Mouse (Mus musculus) thymus, postnatal 4 days (tissue): ENCODE measurements around the gene Clec16a.

Source experiments
- DNase-seq: peaks from one replicate; pipeline ENCODE4 v3.0.0; 2021

The Clec16a gene

GRCm38 (mm10) chr16:10652935-10653334 lies 107.8 kb downstream of the Clec16a start:
- no peak for DNase-seq

GRCm38 (mm10) chr16:10655236-10655635 lies 110.1 kb downstream of the Clec16a start:
- no peak for DNase-seq

- DNase-seq: no peak
Measured at GRCm38 (mm10) chr16:10655926-10656325, 110.8 kb downstream of the Clec16a start.

- DNase-seq: no peak
Measured at GRCm38 (mm10) chr16:10656461-10656860, 111.3 kb downstream of the Clec16a start.

- no peak for DNase-seq
Measured at GRCm38 (mm10) chr16:10656939-10657338, 111.8 kb downstream of the Clec16a start.

GRCm38 (mm10) chr16:10659211-10659610 lies 114.1 kb downstream of the Clec16a start:
- no peak for DNase-seq

GRCm38 (mm10) chr16:10660526-10660925 lies 115.4 kb downstream of the Clec16a start:
- no peak for DNase-seq

GRCm38 (mm10) chr16:10661385-10661784 lies 116.2 kb downstream of the Clec16a start:
- DNase-seq: no peak

GRCm38 (mm10) chr16:10663890-10664731 lies 119.0 kb downstream of the Clec16a start:
- DNase-seq: no peak

- peak; percentile 89 for DNase-seq
Measured at GRCm38 (mm10) chr16:10664921-10665894, 120.1 kb downstream of the Clec16a start.

- peak; percentile 73 for DNase-seq
Measured at GRCm38 (mm10) chr16:10666766-10667165, 121.6 kb downstream of the Clec16a start.

- peak; percentile 82 for DNase-seq
Measured at GRCm38 (mm10) chr16:10668453-10668852, 123.3 kb downstream of the Clec16a start.

- peak; percentile 54 for DNase-seq
Measured at GRCm38 (mm10) chr16:10668991-10669703, 124.0 kb downstream of the Clec16a start.

GRCm38 (mm10) chr16:10669936-10670335 lies 124.8 kb downstream of the Clec16a start:
- no peak for DNase-seq

GRCm38 (mm10) chr16:10672490-10672889 lies 127.4 kb downstream of the Clec16a start:
- DNase-seq: peak; percentile 58

- DNase-seq: no peak
Measured at GRCm38 (mm10) chr16:10674020-10674419, 128.9 kb downstream of the Clec16a start.

- DNase-seq: no peak
Measured at GRCm38 (mm10) chr16:10674957-10675356, 129.8 kb downstream of the Clec16a start.

GRCm38 (mm10) chr16:10675612-10676011 lies 130.5 kb downstream of the Clec16a start:
- no peak for DNase-seq

GRCm38 (mm10) chr16:10676461-10677066 lies 131.4 kb downstream of the Clec16a start:
- no peak for DNase-seq

GRCm38 (mm10) chr16:10682521-10682920 lies 137.4 kb downstream of the Clec16a start:
- peak; percentile 55 for DNase-seq

GRCm38 (mm10) chr16:10683193-10684000 lies 138.3 kb downstream of the Clec16a start:
- DNase-seq: peak; percentile 65
